In the genomic region with DNA sequence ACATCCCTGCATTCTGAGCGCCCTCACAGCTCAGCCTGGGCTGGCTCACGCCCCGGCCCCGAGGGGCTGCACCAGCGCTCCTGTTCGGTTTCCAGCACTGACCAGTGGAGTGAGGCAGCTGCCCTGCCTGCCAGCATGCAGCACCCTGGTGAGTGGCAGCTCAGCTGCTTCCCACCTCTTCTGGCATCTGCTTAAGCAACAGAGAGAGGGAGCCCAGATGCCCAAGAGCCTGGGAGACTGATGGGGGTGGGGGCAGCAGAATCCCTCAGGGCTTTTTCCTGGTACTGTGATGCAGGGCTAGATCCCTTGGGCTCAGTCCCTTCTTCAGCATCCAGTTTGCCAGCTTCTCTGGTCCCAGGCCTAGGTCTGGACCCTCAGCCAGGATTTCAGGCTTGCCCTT, we compare ENCODE assay signal across 22 mouse cellular contexts. TPM values are rescaled to one million over a fixed set of nuclear protein-coding genes. Genes with fewer than 3 reads are reported as not detected.
DNase-seq lines count a peak whose midpoint lies in the region; ATAC-seq and TF ChIP-seq lines count a peak whose summit lies in the region.
"Had no signal": no experiment of that assay in that cellular context is flagged by ENCODE, and none has a peak within 500 bp of the region (broad histone marks: within the 10 kb centered on the region; RNA-seq: fewer than 3 reads in every experiment).

No protein-coding gene starts in this region.

- intact Hi-C loops in left cerebral cortex, postnatal 4 days (cut with DNase I): no loop called here
- intact Hi-C loops in left cerebral cortex, adult 2 months (cut with DNase I): no loop called here

- 36% methylated on average over 6 of the region's 6 CpGs for WGBS in embryonic facial prominence, embryonic 13.5 days
- WGBS in embryonic facial prominence, embryonic 10.5 days: 43% methylated on average over 6 of the region's 6 CpGs
- WGBS in hindbrain, embryonic 15.5 days: 50% methylated on average over 6 of the region's 6 CpGs
- 82% methylated on average over 6 of the region's 6 CpGs for WGBS in liver, embryonic 12.5 days (ENCODE audit: insufficient replicate concordance)

- H3K4me1 ChIP-seq in embryonic facial prominence, embryonic 13.5 days: peaks cover 11% of the 10 kb centered on the region
- peaks cover 56% of the 10 kb centered on the region for H3K4me1 ChIP-seq in embryonic facial prominence, embryonic 10.5 days
- peaks cover 67% of the 10 kb centered on the region for H3K4me1 ChIP-seq in hindbrain, embryonic 15.5 days (replicated peaks)
- H3K4me1 ChIP-seq in liver, embryonic 12.5 days: no peaks in the 10 kb centered on the region
- H3K4me1 ChIP-seq: liver, embryonic 13.5 days; lung, embryonic 15.5 days; stomach, embryonic 15.5 days had no signal

- no peak for ATAC-seq in embryonic facial prominence, embryonic 13.5 days (ENCODE audit: insufficient number of reproducible peaks, insufficient read depth, low FRiP score, low TSS enrichment, low read depth)
- no peak for ATAC-seq in hindbrain, embryonic 15.5 days (ENCODE audit: low FRiP score, low read depth)
- no peak for ATAC-seq in liver, embryonic 12.5 days
- ATAC-seq: midbrain, embryonic 16.5 days had no signal

- H3K4me2 ChIP-seq in embryonic facial prominence, embryonic 13.5 days: no peak overlapping the region
- H3K4me2 ChIP-seq in hindbrain, embryonic 15.5 days: no peak overlapping the region
- H3K4me2 ChIP-seq in liver, embryonic 12.5 days: no peak overlapping the region
- H3K4me2 ChIP-seq: heart, embryonic 11.5 days; liver, embryonic 13.5 days; lung, embryonic 15.5 days; stomach, embryonic 15.5 days had no signal

- H3K9me3 ChIP-seq in embryonic facial prominence, embryonic 13.5 days: no peaks in the 10 kb centered on the region
- no peaks in the 10 kb centered on the region for H3K9me3 ChIP-seq in embryonic facial prominence, embryonic 10.5 days
- no peaks in the 10 kb centered on the region for H3K9me3 ChIP-seq in hindbrain, embryonic 15.5 days
- no peaks in the 10 kb centered on the region for H3K9me3 ChIP-seq in liver, embryonic 12.5 days (replicated peaks)
- H3K9me3 ChIP-seq: liver, embryonic 13.5 days; lung, embryonic 15.5 days; stomach, embryonic 15.5 days had no signal

- H3K36me3 ChIP-seq in embryonic facial prominence, embryonic 13.5 days: peaks cover 98% of the 10 kb centered on the region
- H3K36me3 ChIP-seq in embryonic facial prominence, embryonic 10.5 days (replicated peaks): peaks cover 100% of the 10 kb centered on the region
- H3K36me3 ChIP-seq in hindbrain, embryonic 15.5 days: peaks cover 49% of the 10 kb centered on the region
- H3K36me3 ChIP-seq in liver, embryonic 12.5 days: peaks cover 100% of the 10 kb centered on the region

- no peak for TF ChIP-seq CTCF in left cerebral cortex, adult 2 months (IDR thresholded peaks at IDR 0.05)
- TF ChIP-seq CTCF in brain, embryonic 14.5 days (IDR thresholded peaks at IDR 0.05; ENCODE audit: borderline replicate concordance, extremely low read depth, insufficient read depth, insufficient read length): no peak

- H3K9ac ChIP-seq in embryonic facial prominence, embryonic 13.5 days: peak overlapping the region; percentile 16; the same call in 1 of the 2 replicates
- H3K9ac ChIP-seq in hindbrain, embryonic 15.5 days: no peak overlapping the region
- no peak overlapping the region for H3K9ac ChIP-seq in liver, embryonic 12.5 days
- H3K9ac ChIP-seq: liver, embryonic 13.5 days; lung, embryonic 15.5 days; stomach, embryonic 15.5 days had no signal

- no peak overlapping the region for H3K27ac ChIP-seq in embryonic facial prominence, embryonic 13.5 days
- H3K27ac ChIP-seq in embryonic facial prominence, embryonic 10.5 days (replicated peaks): no peak overlapping the region; the same call in 1 of the 2 replicates
- H3K27ac ChIP-seq in left cerebral cortex, adult 2 months: no peak overlapping the region
- 0 out of 2 replicates have a peak overlapping the region, but pooled peaks have one; percentile 2 for H3K27ac ChIP-seq in hindbrain, embryonic 15.5 days (replicated peaks)
- no peak overlapping the region for H3K27ac ChIP-seq in liver, embryonic 12.5 days
- H3K27ac ChIP-seq: liver, embryonic 13.5 days; lung, embryonic 15.5 days; macrophage; stomach, embryonic 15.5 days had no signal

- DNase-seq in embryonic facial prominence, embryonic 10.5 days (ENCODE audit: low spot score): no peak
- DNase-seq in left cerebral cortex, postnatal 4 days: peak; percentile 45
- DNase-seq in left cerebral cortex, adult 2 months (ENCODE audit: extremely low spot score in 1 of 2, low spot score in 2 of 2): no peak
- peak; percentile 73 for DNase-seq in brain, embryonic 14.5 days (ENCODE audit: low read depth)
- no peak for DNase-seq in adrenal gland, postnatal 4 days (ENCODE audit: low spot score in 2 of 2)
- DNase-seq: adrenal gland, adult 8-10 months; embryo, embryonic 11 days; gastrocnemius, postnatal 36 days; heart, postnatal 14 days; liver, embryonic 13.5 days; right cerebral cortex, adult 18-20 months; thymus, adult 2 months had no signal

- no peak overlapping the region for H3K4me3 ChIP-seq in embryonic facial prominence, embryonic 13.5 days
- H3K4me3 ChIP-seq in embryonic facial prominence, embryonic 10.5 days: no peak overlapping the region
- H3K4me3 ChIP-seq in left cerebral cortex, adult 2 months: no peak overlapping the region
- H3K4me3 ChIP-seq in hindbrain, embryonic 15.5 days: no peak overlapping the region
- no peak overlapping the region for H3K4me3 ChIP-seq in liver, embryonic 12.5 days
- H3K4me3 ChIP-seq: liver, embryonic 13.5 days; lung, embryonic 15.5 days; stomach, embryonic 15.5 days had no signal

- H3K27me3 ChIP-seq in embryonic facial prominence, embryonic 13.5 days: no peaks in the 10 kb centered on the region
- H3K27me3 ChIP-seq in embryonic facial prominence, embryonic 10.5 days (replicated peaks; ENCODE audit: low read depth, poor library complexity, severe bottlenecking): no peaks in the 10 kb centered on the region
- H3K27me3 ChIP-seq in hindbrain, embryonic 15.5 days: no peaks in the 10 kb centered on the region
- no peaks in the 10 kb centered on the region for H3K27me3 ChIP-seq in liver, embryonic 12.5 days (replicated peaks)
- H3K27me3 ChIP-seq: CH12.LX; liver, embryonic 13.5 days; lung, embryonic 15.5 days; stomach, embryonic 15.5 days had no signal

- TF ChIP-seq POLR2A in brain, embryonic 14.5 days (IDR thresholded peaks at IDR 0.05; ENCODE audit: borderline replicate concordance, extremely low read depth, insufficient read depth, insufficient read length, poor library complexity, severe bottlenecking): no peak

RNA-seq across cellular contexts. Expression of gene Gbx1, which starts 30.2 kb away (rescaled TPM):
- 0.11 TPM in 1 of 2 replicates, not detected in the other for polyA plus RNA-seq in embryonic facial prominence, embryonic 13.5 days (2015; fragmentation: Nextera tagmentation; extraction: Ambion mirVana)
- 0.34 and 0.99 TPM in 2 replicates for polyA plus RNA-seq in embryonic facial prominence, embryonic 10.5 days (2016; fragmentation: Nextera tagmentation; extraction: Ambion mirVana)
- 1 to 10 TPM in 1 of 2 experiments, not detected in 1; 1.2 TPM for total RNA-seq in left cerebral cortex, postnatal 4 days (2021)
- total RNA-seq in left cerebral cortex, adult 2 months (2021): under 1 TPM; 0.09 to 0.56 TPM
- 2.2 and 5.0 TPM in 2 replicates for polyA plus RNA-seq in brain, embryonic 14.5 days (2012; rRNA removed)
- polyA plus RNA-seq in hindbrain, embryonic 15.5 days (2015; fragmentation: Nextera tagmentation; extraction: Ambion mirVana): 6.8 and 8.8 TPM in 2 replicates
- not detected in 2 replicates for polyA plus RNA-seq in liver, embryonic 12.5 days (2016; fragmentation: Nextera tagmentation; extraction: Ambion mirVana)
- under 1 TPM in 1 of 2 experiments, not detected in 1; 0.11 TPM for total RNA-seq in adrenal gland, postnatal 4 days (2021)
- total RNA-seq: adrenal gland, adult 8-10 months; gastrocnemius, postnatal 36 days; heart, postnatal 14 days had no signal
- polyA plus RNA-seq: lung, embryonic 15.5 days; macrophage had no signal

RNA-seq across cellular contexts. Expression of gene Asb10, which starts 44.0 kb away (rescaled TPM):
- polyA plus RNA-seq in embryonic facial prominence, embryonic 13.5 days (2015; fragmentation: Nextera tagmentation; extraction: Ambion mirVana): 0.56 and 0.63 TPM in 2 replicates
- polyA plus RNA-seq in embryonic facial prominence, embryonic 10.5 days (2016; fragmentation: Nextera tagmentation; extraction: Ambion mirVana): 0.29 TPM in 1 of 2 replicates, not detected in the other
- total RNA-seq in left cerebral cortex, postnatal 4 days (2021): under 1 TPM in 1 of 2 experiments, not detected in 1; 0.60 TPM
- not detected for total RNA-seq in left cerebral cortex, adult 2 months (2021)
- 0.33 and 0.54 TPM in 2 replicates for polyA plus RNA-seq in brain, embryonic 14.5 days (2012; rRNA removed)
- polyA plus RNA-seq in hindbrain, embryonic 15.5 days (2015; fragmentation: Nextera tagmentation; extraction: Ambion mirVana): 0.14 and 0.26 TPM in 2 replicates
- 0.11 TPM in 1 of 2 replicates, not detected in the other for polyA plus RNA-seq in liver, embryonic 12.5 days (2016; fragmentation: Nextera tagmentation; extraction: Ambion mirVana)
- total RNA-seq in adrenal gland, postnatal 4 days (2021): 1 to 10 TPM; 2.6 to 3.0 TPM
- total RNA-seq: CH12.LX; left cerebral cortex, postnatal 25 days had no signal
- polyA plus RNA-seq: midbrain, embryonic 16.5 days had no signal

RNA-seq across cellular contexts. Expression of gene Agap3, which starts 44.8 kb away (rescaled TPM):
- polyA plus RNA-seq in embryonic facial prominence, embryonic 13.5 days (2015; fragmentation: Nextera tagmentation; extraction: Ambion mirVana): 31.5 and 31.6 TPM in 2 replicates
- polyA plus RNA-seq in embryonic facial prominence, embryonic 10.5 days (2016; fragmentation: Nextera tagmentation; extraction: Ambion mirVana): 30.8 and 36.6 TPM in 2 replicates
- total RNA-seq in left cerebral cortex, postnatal 4 days (2021): 100 to 1,000 TPM; 472 to 479 TPM
- 100 to 1,000 TPM; 527 to 560 TPM for total RNA-seq in left cerebral cortex, adult 2 months (2021)
- 176 and 244 TPM in 2 replicates for polyA plus RNA-seq in brain, embryonic 14.5 days (2012; rRNA removed)
- 112 and 124 TPM in 2 replicates for polyA plus RNA-seq in hindbrain, embryonic 15.5 days (2015; fragmentation: Nextera tagmentation; extraction: Ambion mirVana)
- 25.5 and 26.5 TPM in 2 replicates for polyA plus RNA-seq in liver, embryonic 12.5 days (2016; fragmentation: Nextera tagmentation; extraction: Ambion mirVana)
- 10 to 100 TPM; 88.4 to 89.2 TPM for total RNA-seq in adrenal gland, postnatal 4 days (2021)

RNA-seq across cellular contexts. Expression of gene Tmub1, which starts 49.1 kb away (rescaled TPM):
- polyA plus RNA-seq in embryonic facial prominence, embryonic 13.5 days (2015; fragmentation: Nextera tagmentation; extraction: Ambion mirVana): 20.2 and 22.8 TPM in 2 replicates
- 24.7 and 25.0 TPM in 2 replicates for polyA plus RNA-seq in embryonic facial prominence, embryonic 10.5 days (2016; fragmentation: Nextera tagmentation; extraction: Ambion mirVana)
- 10 to 100 TPM; 30.1 to 31.1 TPM for total RNA-seq in left cerebral cortex, postnatal 4 days (2021)
- 10 to 100 TPM; 26.1 to 28.7 TPM for total RNA-seq in left cerebral cortex, adult 2 months (2021)
- 60.7 and 67.7 TPM in 2 replicates for polyA plus RNA-seq in brain, embryonic 14.5 days (2012; rRNA removed)
- 55.1 and 64.2 TPM in 2 replicates for polyA plus RNA-seq in hindbrain, embryonic 15.5 days (2015; fragmentation: Nextera tagmentation; extraction: Ambion mirVana)
- 6.7 and 7.2 TPM in 2 replicates for polyA plus RNA-seq in liver, embryonic 12.5 days (2016; fragmentation: Nextera tagmentation; extraction: Ambion mirVana)
- total RNA-seq in adrenal gland, postnatal 4 days (2021): 10 to 100 TPM; 11.1 to 11.3 TPM

RNA-seq across cellular contexts. Expression of gene Fastk, which starts 51.7 kb away (rescaled TPM):
- polyA plus RNA-seq in embryonic facial prominence, embryonic 13.5 days (2015; fragmentation: Nextera tagmentation; extraction: Ambion mirVana): 106 and 109 TPM in 2 replicates
- polyA plus RNA-seq in embryonic facial prominence, embryonic 10.5 days (2016; fragmentation: Nextera tagmentation; extraction: Ambion mirVana): 100 and 109 TPM in 2 replicates
- total RNA-seq in left cerebral cortex, postnatal 4 days (2021): 10 to 100 TPM; 82.6 to 83.4 TPM
- total RNA-seq in left cerebral cortex, adult 2 months (2021): 100 to 1,000 TPM; 128 to 134 TPM
- polyA plus RNA-seq in brain, embryonic 14.5 days (2012; rRNA removed): 152 and 248 TPM in 2 replicates
- polyA plus RNA-seq in hindbrain, embryonic 15.5 days (2015; fragmentation: Nextera tagmentation; extraction: Ambion mirVana): 96.8 and 113 TPM in 2 replicates
- 72.4 and 78.0 TPM in 2 replicates for polyA plus RNA-seq in liver, embryonic 12.5 days (2016; fragmentation: Nextera tagmentation; extraction: Ambion mirVana)
- total RNA-seq in adrenal gland, postnatal 4 days (2021): 100 to 1,000 TPM; 108 to 127 TPM

Comparison
In these comparisons a context has a peak if more than half of its experiments do, and no peak if none do; other contexts are left out.
1. DNase-seq: peak in left cerebral cortex, postnatal 4 days (single experiment) and brain, embryonic 14.5 days (single experiment); none in embryonic facial prominence, embryonic 10.5 days (single experiment), left cerebral cortex, adult 2 months (0 of 2) and adrenal gland, postnatal 4 days (0 of 2).